Mouse (Mus musculus) fibroblast of lung, adult 2 months (primary cell): ENCODE data around the gene Zfp644.
A peak's percentile ranks its signal among the peaks of the same experiment; 100 is the strongest.

Source experiments
- DNase-seq: peaks from one replicate; pipeline ENCODE4 v3.0.0-alpha.2; 2011; ENCODE audit warnings: low read depth

Gene Zfp644

DNA sequence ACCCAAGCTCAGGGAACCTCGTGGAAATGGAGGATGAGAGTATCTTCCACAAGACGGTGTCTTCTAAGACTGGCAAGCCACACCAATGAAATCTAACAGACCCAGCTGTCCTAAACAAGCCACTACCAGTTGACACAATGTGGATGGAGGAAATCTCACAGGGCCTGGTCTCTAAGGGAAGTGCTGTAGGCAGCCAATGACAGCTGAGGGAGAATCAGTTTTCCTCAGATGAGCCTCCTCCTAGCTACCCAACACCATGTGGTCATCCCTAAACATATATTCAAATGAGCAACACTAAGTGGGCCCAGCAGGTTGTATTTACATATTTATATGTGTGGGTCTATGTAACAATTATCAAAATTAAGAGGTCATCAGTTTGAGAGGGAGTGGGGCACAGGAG is 99.6 kb downstream of the Zfp644 start:
- no peak for DNase-seq

DNA sequence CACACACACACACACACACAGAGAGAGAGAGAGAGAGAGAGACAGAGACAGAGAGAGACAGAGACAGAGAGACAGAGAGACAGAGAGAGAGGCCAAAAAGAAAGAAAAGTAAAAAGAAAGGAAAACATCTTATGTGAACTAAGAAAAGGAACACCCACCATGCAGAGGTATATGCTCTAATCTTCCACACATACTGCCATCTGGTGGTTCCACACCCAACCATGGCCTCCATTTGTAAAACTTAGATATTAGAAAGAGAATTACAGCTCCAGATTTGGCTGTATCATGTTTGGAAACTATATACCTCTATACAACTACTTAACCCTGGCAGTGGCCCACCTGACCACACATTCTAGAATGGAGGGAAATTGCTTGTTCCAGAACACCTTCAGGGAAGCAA is 102.7 kb downstream of the Zfp644 start:
- DNase-seq = no peak

DNA sequence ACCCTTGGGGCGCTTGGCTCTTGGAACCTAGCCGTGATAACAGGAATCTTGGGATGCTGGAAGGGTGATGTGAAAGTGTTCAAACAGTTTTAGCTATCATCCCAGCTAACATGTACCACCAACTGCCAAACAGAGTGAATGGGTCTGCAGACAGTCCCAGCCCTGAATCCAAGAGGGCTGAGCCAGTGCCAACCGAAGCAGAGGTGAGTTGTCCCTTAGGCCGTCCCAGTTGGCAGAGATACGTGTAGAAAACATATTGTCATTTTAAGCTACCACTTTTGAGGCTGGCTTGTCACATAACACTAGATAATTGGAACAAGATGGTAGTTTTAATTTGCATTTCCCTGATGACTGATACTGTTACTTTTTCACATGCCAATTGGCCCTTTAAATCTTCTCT is 106.4 kb downstream of the Zfp644 start:
- no peak for DNase-seq

DNA sequence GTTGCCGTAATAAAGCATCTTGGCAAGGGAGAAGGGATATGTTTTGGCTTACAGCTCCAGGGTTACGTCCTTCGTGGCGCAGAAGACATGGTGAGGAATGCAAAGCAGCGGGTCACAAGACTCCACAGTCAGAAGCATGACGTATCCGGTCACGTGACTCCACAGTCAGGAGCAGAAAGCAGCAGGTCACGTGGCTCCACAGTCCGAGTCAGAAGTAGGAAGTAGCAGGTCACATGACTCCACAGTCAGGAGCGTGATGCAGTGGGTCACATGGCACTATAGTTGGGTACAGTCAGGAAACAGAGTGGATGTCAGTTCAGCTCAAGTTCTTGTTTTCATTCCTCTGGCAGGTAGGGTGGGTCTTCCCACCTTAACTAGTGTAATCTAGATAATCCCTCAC is 107.4 kb downstream of the Zfp644 start:
- peak; percentile 2 for DNase-seq

DNA sequence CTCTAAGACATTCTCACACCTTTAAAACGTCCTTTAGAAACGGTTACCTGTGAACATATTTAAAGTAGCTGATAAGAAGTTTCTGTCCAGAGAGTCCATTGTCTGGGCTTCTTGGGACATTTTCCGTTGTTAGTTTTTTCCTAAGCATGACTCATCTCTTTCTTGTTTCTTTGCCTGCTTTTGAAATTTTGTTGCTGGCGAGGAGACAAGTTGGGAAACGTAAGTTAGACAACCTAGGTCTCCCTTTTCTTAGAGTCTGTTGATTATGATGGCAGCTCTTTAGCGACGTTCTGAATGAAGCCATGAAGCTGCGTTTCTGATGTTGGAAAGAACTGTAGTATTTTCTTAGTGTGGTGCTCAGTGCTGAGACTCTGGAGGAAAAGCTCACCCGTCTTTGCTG is 108.1 kb downstream of the Zfp644 start:
- DNase-seq = peak; percentile 5

DNA sequence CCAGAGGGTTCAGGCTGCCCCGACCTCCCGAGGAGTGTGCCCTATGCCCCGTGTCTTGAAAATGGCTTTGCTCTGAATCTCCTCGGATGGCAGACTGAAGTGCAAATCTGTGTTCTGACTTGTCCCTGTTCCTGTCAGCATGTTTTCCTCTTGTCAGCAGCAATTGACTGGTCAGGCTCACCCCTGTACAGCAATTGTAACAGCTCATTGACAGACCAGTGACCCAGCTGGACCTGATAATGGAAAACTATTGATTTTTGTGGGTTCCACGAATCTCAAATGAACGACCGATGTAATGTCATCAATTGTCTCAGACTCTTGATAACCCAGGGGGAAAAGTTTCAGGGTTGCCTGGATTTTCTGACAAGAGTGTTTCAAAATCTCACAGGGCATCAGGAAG is 116.1 kb downstream of the Zfp644 start:
- DNase-seq = no peak

DNA sequence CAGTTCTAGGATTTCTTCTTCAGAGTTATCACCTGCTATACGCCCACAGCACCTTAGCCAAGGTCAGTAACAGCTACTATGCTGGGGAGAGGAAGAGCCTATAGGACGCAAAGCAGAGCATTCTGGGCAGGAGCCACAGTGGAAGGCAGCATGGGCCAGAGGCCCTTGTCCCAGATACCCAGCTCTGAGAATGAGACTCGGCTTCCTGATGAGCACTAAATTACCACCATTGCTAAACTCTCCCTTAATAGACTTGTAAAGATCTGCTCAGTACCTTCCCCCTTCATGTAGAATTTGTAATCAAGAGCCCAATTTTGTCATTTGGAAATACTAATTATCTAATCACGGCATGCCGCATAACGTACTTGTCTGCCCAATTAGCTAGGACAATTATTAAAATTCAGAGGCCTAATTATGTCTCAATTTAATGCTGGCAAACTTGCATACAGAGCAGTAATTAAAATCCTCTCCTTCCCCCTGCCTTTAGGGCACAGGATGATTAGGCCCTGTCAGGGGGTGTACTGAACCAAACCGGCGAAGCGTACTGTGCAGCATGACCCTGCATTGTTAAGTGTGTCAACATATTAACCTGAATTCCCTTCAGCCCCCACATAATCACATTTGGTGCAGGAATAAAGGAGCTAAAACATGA is 119.7 kb downstream of the Zfp644 start:
- DNase-seq = no peak

DNA sequence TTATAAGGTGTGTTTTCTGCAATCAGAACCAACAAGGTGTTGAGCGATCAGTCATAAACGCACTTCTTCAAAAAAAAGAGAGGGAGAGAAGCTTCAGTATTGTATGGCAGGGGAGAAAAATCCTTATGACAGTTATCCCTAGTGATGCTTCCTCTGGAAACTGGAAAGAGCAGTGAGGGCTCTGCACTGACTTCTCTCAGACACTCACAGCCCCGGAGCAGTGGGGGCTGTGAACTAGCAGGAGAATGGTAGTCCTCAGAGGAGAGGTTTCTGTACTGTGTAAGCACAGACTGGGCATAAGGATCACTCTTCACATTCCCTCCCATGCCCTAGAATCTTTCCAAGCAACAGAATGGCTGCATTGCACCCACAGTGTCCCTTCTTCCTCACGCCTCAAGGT is 122.0 kb downstream of the Zfp644 start:
- no peak for DNase-seq

DNA sequence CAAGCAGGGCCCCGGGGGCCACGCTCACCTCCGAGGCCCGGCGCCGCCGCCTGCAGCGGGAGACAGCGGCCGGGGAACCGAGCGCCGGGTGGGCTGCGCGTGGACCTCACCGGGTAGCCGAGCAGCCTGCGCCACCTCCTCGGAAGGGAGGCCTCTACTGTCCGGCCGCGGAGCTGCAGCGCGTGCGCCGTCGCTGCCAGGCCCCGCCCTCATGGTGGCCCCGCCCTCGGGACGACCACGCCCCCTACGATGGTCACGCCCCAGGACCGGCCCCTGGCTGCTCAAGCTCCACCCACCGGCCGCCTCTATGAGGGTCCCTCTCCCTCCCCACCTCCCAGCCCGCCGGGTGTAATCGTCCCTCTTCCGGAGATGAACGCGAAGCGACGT is 122.5 kb downstream of the Zfp644 start:
- peak; percentile 22 for DNase-seq

DNA sequence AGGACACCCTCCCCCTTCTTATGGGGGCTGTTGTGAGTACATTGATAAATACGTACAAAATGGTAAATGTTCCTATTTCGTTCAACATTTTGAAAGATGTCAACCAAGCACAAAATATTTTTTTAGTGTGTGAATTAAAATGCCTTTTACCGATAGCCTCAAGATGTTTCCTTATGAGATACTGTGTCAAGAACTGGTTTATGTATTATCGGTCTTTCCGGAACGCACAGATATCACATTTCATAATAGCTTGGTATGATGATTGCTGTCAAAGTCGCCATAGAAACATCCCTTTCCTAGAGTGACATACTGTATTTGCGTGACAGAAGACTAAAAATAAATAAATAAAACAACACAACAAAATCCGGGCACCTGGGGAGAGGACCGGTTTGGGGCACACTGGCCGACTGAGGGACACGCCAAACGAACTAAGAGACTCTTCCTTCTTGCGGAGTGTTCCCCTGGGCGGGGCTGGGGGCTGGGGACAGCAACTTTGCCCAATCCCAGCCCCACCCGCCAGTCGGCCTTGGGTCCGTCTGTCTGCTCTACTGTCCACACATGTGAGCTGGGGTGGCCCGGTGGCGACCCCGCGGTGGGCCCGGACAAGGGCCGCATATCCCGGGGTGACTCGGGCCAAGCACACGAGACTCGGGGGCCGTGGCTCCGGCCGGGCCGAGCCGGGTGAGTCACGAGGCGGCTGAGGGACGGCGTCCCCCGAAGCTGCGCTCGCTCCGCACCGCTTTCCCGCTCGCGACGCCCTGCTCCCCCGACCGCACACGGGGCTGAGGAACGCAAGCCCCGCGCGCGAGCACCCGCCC is 123.1 kb downstream of the Zfp644 start:
- DNase-seq = no peak
